Mouse (Mus musculus) sigmoid colon, adult 10 weeks (tissue): ENCODE data around the gene Zfp955a. TPM values are rescaled to one million over a fixed set of nuclear protein-coding genes. Genes with fewer than 3 reads are reported as not detected.

Experiments used
- polyA plus RNA-seq: library from polyadenylated mRNA; stranded (reverse); fragments of 350-450 nt; fragmentation: Illumina TruSeq; extraction: RNeasy Lipid Tissue Mini Kit (QIAGEN cat#74804); gene quantifications from one replicate; pipeline ENCODE4 v1.2.3, GENCODE M21; 2014; ENCODE audit warnings: low read depth, low replicate concordance

Gene Zfp955a
- 40.2 TPM for polyA plus RNA-seq

GRCm38 (mm10) chr17:33254530-33255318, at the start of gene Zfp955a:
Gene Zfp955a, minus strand, starts transcription at chr17:33255145.

GRCm38 (mm10) chr17:33289039-33289875, 34.3 kb upstream of the Zfp955a start, which contains the start of gene Zfp955b:
Gene Zfp955b, plus strand, starts transcription at chr17:33289544.

DNA sequence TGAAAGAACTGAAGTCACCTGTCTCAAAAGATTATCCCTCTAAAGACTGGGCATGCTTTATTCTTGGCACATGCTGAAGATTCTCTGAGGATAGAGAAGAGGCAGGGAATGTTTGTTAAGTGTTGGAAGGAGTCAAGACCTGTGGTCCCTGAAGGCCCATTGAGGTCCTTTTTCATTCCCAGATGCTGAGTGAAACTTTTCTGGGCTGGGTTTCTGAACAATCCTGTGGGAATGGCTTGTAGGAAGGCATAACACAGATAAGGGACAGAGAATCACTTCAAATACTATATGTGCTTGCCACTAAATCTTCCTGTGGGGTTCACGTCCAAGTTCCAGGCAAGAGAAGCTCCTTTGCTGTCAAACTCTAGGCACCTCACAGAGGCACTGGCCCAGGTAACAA, 9.4 kb upstream of the Zfp955a start, which contains the start of gene Olfr63:
TSS of gene Olfr63 (plus strand) at position 301 of the 400 bp plus-strand sequence.

GRCm38 (mm10) chr17:33221590-33221989, 33.4 kb downstream of the Zfp955a start, which contains the start of gene Olfr1564:
Gene Olfr1564, minus strand, starts transcription at chr17:33221690.

GRCm38 (mm10) chr17:33191002-33191401, 63.9 kb downstream of the Zfp955a start, which contains the start of gene Olfr239:
Gene Olfr239, plus strand, starts transcription at chr17:33191302.

Other genes with a start within 250 kb of the Zfp955a start
- 15.7 TPM for gene Zfp763, start 221.7 kb downstream of the Zfp955a start, polyA plus RNA-seq
- not detected for gene 4921501E09Rik, start 187.1 kb downstream of the Zfp955a start, polyA plus RNA-seq
- gene Zfp563, start 165.8 kb downstream of the Zfp955a start, polyA plus RNA-seq = 22.4 TPM
- gene Morc2b, start 115.5 kb downstream of the Zfp955a start, polyA plus RNA-seq = not detected
- gene Olfr55, start 86.7 kb downstream of the Zfp955a start, polyA plus RNA-seq = not detected
- not detected for gene Olfr239, start 63.8 kb downstream of the Zfp955a start, polyA plus RNA-seq
- gene Olfr1564, start 33.5 kb downstream of the Zfp955a start, polyA plus RNA-seq = 0.16 TPM
- not detected for gene Olfr63, start 9.5 kb upstream of the Zfp955a start, polyA plus RNA-seq
- 27.4 TPM for gene Zfp955b, start 34.4 kb upstream of the Zfp955a start, polyA plus RNA-seq
- 38.6 TPM for gene Zfp81, start 103.7 kb upstream of the Zfp955a start, polyA plus RNA-seq
- 45.2 TPM for gene Zfp101, start 139.5 kb upstream of the Zfp955a start, polyA plus RNA-seq
- not detected for gene Actl9, start 177.8 kb upstream of the Zfp955a start, polyA plus RNA-seq